Mouse (Mus musculus): ENCODE results near the gene Tmprss7. TPM values are rescaled to one million over a fixed set of nuclear protein-coding genes. Genes with fewer than 3 reads are reported as not detected.

Tmprss7 gene
- polyA plus RNA-seq, 1 experiment = 2.5 TPM

- Histone ChIP-seq H3K4me1 (ENCODE audit: control insufficient read depth, insufficient read depth, low read length) (no peaks in the 10 kb centered on the region; the same call in 1 of the 2 replicates), H3K27ac (ENCODE audit: control insufficient read depth, insufficient read depth, low read depth, low read length, poor library complexity) (no peak overlapping the region), H3K4me3 (replicated peaks; ENCODE audit: control insufficient read depth, low read depth, low read length) (peak overlapping the region; percentile 12)
- WGBS = 15% methylated on average over 17 of the region's 17 CpGs
- TF ChIP-seq CTCF (IDR thresholded peaks at IDR 0.05; ENCODE audit: control insufficient read depth, insufficient read depth, low read length) = no peak
- TF ChIP-seq POLR2A (IDR thresholded peaks at IDR 0.05; ENCODE audit: borderline replicate concordance, control insufficient read depth, low read depth, low read length) = no peak
These were observed 40.2 kb downstream of the Tmprss7 start for GRCm38 (mm10) chr16:45653009-45653933.

GRCm38 (mm10) chr16:45651497-45651896 lies 42.0 kb downstream of the Tmprss7 start:
- TF ChIP-seq CTCF (IDR thresholded peaks at IDR 0.05; ENCODE audit: control insufficient read depth, insufficient read depth, low read length) (no peak), POLR2A (IDR thresholded peaks at IDR 0.05; ENCODE audit: borderline replicate concordance, control insufficient read depth, low read depth, low read length) (no peak)
- no peak overlapping the region for H3K27ac ChIP-seq (ENCODE audit: control insufficient read depth, insufficient read depth, low read depth, low read length, poor library complexity)
- no peaks in the 10 kb centered on the region; the same call in 1 of the 2 replicates for H3K4me1 ChIP-seq (ENCODE audit: control insufficient read depth, insufficient read depth, low read length)
- WGBS = 45% methylated on average over 2 of the region's 2 CpGs
- no peak overlapping the region for H3K4me3 ChIP-seq (replicated peaks; ENCODE audit: control insufficient read depth, low read depth, low read length)

DNA sequence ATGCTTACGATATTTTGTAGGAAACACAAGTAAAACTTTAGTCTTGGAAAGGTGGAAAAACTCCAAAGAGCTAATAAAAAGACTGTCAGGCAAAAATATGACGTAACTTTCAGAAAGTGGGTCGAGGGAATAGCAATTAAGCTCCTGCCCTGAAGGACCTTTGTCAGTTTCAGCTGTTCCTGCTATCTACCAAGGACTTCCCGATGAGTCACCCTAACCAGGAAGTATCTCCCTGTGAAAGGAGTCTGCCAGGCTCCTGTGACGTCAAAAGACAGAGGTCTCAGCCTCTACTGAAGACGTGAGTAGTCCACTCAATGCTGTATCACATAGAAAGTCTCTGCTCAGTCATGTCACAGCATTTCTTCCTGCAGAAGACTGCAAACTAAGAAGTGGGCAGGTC lies 49.1 kb downstream of the Tmprss7 start:
- Histone ChIP-seq H3K4me3 (replicated peaks; ENCODE audit: control insufficient read depth, low read depth, low read length) (no peak overlapping the region), H3K4me1 (ENCODE audit: control insufficient read depth, insufficient read depth, low read length) (no peaks in the 10 kb centered on the region), H3K27ac (ENCODE audit: control insufficient read depth, insufficient read depth, low read depth, low read length, poor library complexity) (no peak overlapping the region)
- TF ChIP-seq CTCF (IDR thresholded peaks at IDR 0.05; ENCODE audit: control insufficient read depth, insufficient read depth, low read length) = no peak
- no peak for TF ChIP-seq POLR2A (IDR thresholded peaks at IDR 0.05; ENCODE audit: borderline replicate concordance, control insufficient read depth, low read depth, low read length)
- WGBS = 31% methylated on average over 6 of the region's 6 CpGs

- 80% methylated on average over 3 of the region's 3 CpGs for WGBS
- H3K4me3 ChIP-seq (replicated peaks; ENCODE audit: control insufficient read depth, low read depth, low read length) = no peak overlapping the region
- H3K4me1 ChIP-seq (ENCODE audit: control insufficient read depth, insufficient read depth, low read length) = no peaks in the 10 kb centered on the region
- H3K27ac ChIP-seq (ENCODE audit: control insufficient read depth, insufficient read depth, low read depth, low read length, poor library complexity) = no peak overlapping the region
- TF ChIP-seq CTCF (IDR thresholded peaks at IDR 0.05; ENCODE audit: control insufficient read depth, insufficient read depth, low read length) = no peak
- TF ChIP-seq POLR2A (IDR thresholded peaks at IDR 0.05; ENCODE audit: borderline replicate concordance, control insufficient read depth, low read depth, low read length) = no peak
These were observed 49.5 kb downstream of the Tmprss7 start for GRCm38 (mm10) chr16:45643944-45644343.

DNA sequence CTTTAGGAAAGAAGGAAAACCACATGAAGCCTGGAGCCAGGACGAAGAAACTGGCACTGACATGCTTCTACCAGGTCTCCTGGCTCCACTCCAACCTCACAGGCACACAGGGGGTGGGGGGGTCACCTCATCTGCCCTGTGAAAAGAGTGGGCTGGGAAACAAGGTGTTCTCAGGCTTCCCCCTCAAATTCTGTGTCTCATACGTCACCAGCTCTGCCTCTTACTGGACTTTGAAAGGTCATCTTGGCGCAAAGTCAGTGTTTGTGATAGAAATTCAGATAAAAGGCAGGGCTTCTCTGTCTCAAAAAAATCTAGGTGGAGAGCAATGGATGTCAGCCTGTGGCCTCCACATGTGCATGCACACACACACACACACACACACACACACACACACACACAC lies 52.2 kb downstream of the Tmprss7 start:
- WGBS = 63% methylated on average over 3 of the region's 3 CpGs
- H3K4me3 ChIP-seq (replicated peaks; ENCODE audit: control insufficient read depth, low read depth, low read length) = no peak overlapping the region
- no peaks in the 10 kb centered on the region for H3K4me1 ChIP-seq (ENCODE audit: control insufficient read depth, insufficient read depth, low read length)
- H3K27ac ChIP-seq (ENCODE audit: control insufficient read depth, insufficient read depth, low read depth, low read length, poor library complexity) = no peak overlapping the region
- TF ChIP-seq CTCF (IDR thresholded peaks at IDR 0.05; ENCODE audit: control insufficient read depth, insufficient read depth, low read length) = no peak
- no peak for TF ChIP-seq POLR2A (IDR thresholded peaks at IDR 0.05; ENCODE audit: borderline replicate concordance, control insufficient read depth, low read depth, low read length)

GRCm38 (mm10) chr16:45640070-45640762 lies 53.2 kb downstream of the Tmprss7 start:
- TF ChIP-seq POLR2A (IDR thresholded peaks at IDR 0.05; ENCODE audit: borderline replicate concordance, control insufficient read depth, low read depth, low read length) (no peak), CTCF (IDR thresholded peaks at IDR 0.05; ENCODE audit: control insufficient read depth, insufficient read depth, low read length) (no peak)
- WGBS = 87% methylated on average over 10 of the region's 10 CpGs

GRCm38 (mm10) chr16:45635826-45636225 lies 57.6 kb downstream of the Tmprss7 start:
- no peak overlapping the region for H3K4me3 ChIP-seq (replicated peaks; ENCODE audit: control insufficient read depth, low read depth, low read length)
- TF ChIP-seq POLR2A (IDR thresholded peaks at IDR 0.05; ENCODE audit: borderline replicate concordance, control insufficient read depth, low read depth, low read length) (no peak), CTCF (IDR thresholded peaks at IDR 0.05; ENCODE audit: control insufficient read depth, insufficient read depth, low read length) (no peak)
- 77% methylated on average over 2 of the region's 2 CpGs for WGBS
- no peaks in the 10 kb centered on the region for H3K4me1 ChIP-seq (ENCODE audit: control insufficient read depth, insufficient read depth, low read length)
- H3K27ac ChIP-seq (ENCODE audit: control insufficient read depth, insufficient read depth, low read depth, low read length, poor library complexity) = no peak overlapping the region

More at GRCm38 (mm10) chr16:45640070-45640762, 53.2 kb downstream of the Tmprss7 start:
- H3K4me1 ChIP-seq (ENCODE audit: control insufficient read depth, insufficient read depth, low read length) = no peaks in the 10 kb centered on the region
- H3K27ac ChIP-seq (ENCODE audit: control insufficient read depth, insufficient read depth, low read depth, low read length, poor library complexity) = no peak overlapping the region
- no peak overlapping the region for H3K4me3 ChIP-seq (replicated peaks; ENCODE audit: control insufficient read depth, low read depth, low read length)

DNA sequence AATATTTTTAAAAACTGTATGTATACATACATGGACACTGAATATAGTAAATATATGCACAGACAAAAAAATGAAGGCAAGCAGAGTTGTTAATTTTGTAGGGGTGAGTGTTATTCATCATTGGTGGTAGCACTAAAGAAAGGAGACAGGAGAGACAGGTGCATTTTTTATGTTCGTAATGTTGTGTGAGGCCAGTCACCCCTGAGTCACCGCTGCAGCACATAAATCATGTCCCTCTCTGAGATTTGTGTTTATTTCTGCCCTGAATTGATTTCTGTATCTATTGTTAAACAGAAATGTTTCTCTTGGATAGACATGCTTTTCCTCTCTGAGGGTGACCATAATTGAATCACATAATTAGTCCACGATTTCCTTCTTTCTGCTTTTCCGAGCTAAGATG lies 61.0 kb downstream of the Tmprss7 start:
- Histone ChIP-seq H3K27ac (ENCODE audit: control insufficient read depth, insufficient read depth, low read depth, low read length, poor library complexity) (no peak overlapping the region), H3K4me3 (replicated peaks; ENCODE audit: control insufficient read depth, low read depth, low read length) (no peak overlapping the region), H3K4me1 (ENCODE audit: control insufficient read depth, insufficient read depth, low read length) (no peaks in the 10 kb centered on the region)
- 79% methylated on average over 4 of the region's 4 CpGs for WGBS
- TF ChIP-seq CTCF (IDR thresholded peaks at IDR 0.05; ENCODE audit: control insufficient read depth, insufficient read depth, low read length) (no peak), POLR2A (IDR thresholded peaks at IDR 0.05; ENCODE audit: borderline replicate concordance, control insufficient read depth, low read depth, low read length) (no peak)

Measured in bone marrow, adult 2 months (tissue).